Mouse (Mus musculus) cerebellum, postnatal 14 days (tissue): ENCODE measurements around the gene Gm20806.
"Not testable (repeated sequence)": the region's sequence is repeated elsewhere in the genome, so short reads cannot be mapped to it uniquely, and the experiment has no call there.

Source experiments
- DNase-seq, 2 experiments: peaks; one replicate each; pipeline ENCODE4 v3.0.0; 2021; ENCODE audit warnings: mixed read lengths in 2 of 2

Gene Gm20806

GRCm38 (mm10) chrY:78837956-78838355, at the start of gene Gm20806:
TSS of gene Gm20806 (minus strand) at chrY:78838056.
- DNase-seq, result not testable (repeated sequence)
